Mouse (Mus musculus): ENCODE measurements around the gene Olfr325.

DNA sequence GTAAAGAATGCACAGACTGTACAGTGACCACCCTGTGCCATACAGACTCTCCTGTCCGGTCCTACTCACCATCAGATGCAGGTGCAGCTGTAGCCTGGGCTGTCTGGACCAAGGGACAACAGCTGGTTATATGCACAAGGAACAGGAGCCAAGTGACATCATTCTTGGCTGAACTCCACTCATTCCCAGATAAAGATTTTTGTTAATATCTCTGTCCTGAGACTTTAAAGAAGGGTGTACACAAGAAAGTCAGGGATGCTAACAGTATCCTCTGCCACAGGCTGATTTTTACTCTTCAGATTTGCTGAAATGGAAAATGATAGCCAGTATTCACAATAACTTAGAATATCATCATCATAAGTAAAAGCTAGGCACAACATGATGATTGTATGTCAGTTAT, 22.0 kb upstream of the Olfr325 start, which contains the start of gene Olfr328:
- TF ChIP-seq CTCF (IDR thresholded peaks at IDR 0.05; ENCODE audit: extremely low read depth, insufficient read depth, low read length): no peak
- TF ChIP-seq POLR2A (IDR thresholded peaks at IDR 0.05; ENCODE audit: extremely low read depth, insufficient read depth, low read length): no peak

Measured in cortical plate, adult 2 months (tissue).